Mouse (Mus musculus) spleen, adult 18-20 months (tissue): ENCODE measurements around the gene Rfpl4.
"Not testable (repeated sequence)": the region's sequence is repeated elsewhere in the genome, so short reads cannot be mapped to it uniquely, and the experiment has no call there.

Experiments
- DNase-seq, 2 experiments: peaks; one replicate each; pipeline ENCODE4 v3.0.0; 2022; ENCODE audit warnings: mixed read lengths in 2 of 2

Rfpl4 gene

GRCm38 (mm10) chr7:5080010-5080751 is 36.6 kb downstream of the Rfpl4 start, which contains the start of gene Epn1:
Gene Epn1, plus strand, starts transcription at chr7:5080235.
- peak; percentile 91 to 92 for DNase-seq

GRCm38 (mm10) chr7:5079365-5080009 is 37.3 kb downstream of the Rfpl4 start:
- DNase-seq: not testable (repeated sequence)

GRCm38 (mm10) chr7:5076931-5077330 is 39.8 kb downstream of the Rfpl4 start:
- DNase-seq: no peak

GRCm38 (mm10) chr7:5074984-5075383 is 41.8 kb downstream of the Rfpl4 start:
- DNase-seq: no peak

GRCm38 (mm10) chr7:5073586-5073985 is 43.2 kb downstream of the Rfpl4 start:
- DNase-seq: no peak

GRCm38 (mm10) chr7:5064886-5065285 is 51.9 kb downstream of the Rfpl4 start:
- no peak for DNase-seq

GRCm38 (mm10) chr7:5062360-5063001 is 54.3 kb downstream of the Rfpl4 start:
- DNase-seq: no peak

- peak; percentile 92 to 93 for DNase-seq
Observed at GRCm38 (mm10) chr7:5061774-5062359, 54.9 kb downstream of the Rfpl4 start, which contains the start of gene U2af2. Gene U2af2, plus strand, starts transcription at chr7:5062143.

- peak; percentile 96 to 97 for DNase-seq
Observed at GRCm38 (mm10) chr7:5060944-5061773, 55.6 kb downstream of the Rfpl4 start.

- peak; percentile 58 to 75 for DNase-seq
Observed at GRCm38 (mm10) chr7:5060239-5060731, 56.5 kb downstream of the Rfpl4 start.
